Mouse (Mus musculus) E14TG2a.4 (cell line): ENCODE data around the gene Arsg.

ENCODE experiments used
- CTCF ChIP-seq: conservative IDR thresholded peaks from 2 replicates; pipeline ENCODE4 v1.5.1; 2014; ENCODE audit warnings: low read length
- NANOG ChIP-seq: IDR thresholded peaks from 2 replicates; pipeline ENCODE4 v1.6.1; 2014; ENCODE audit warnings: borderline replicate concordance, low read length, mixed read lengths

- TF ChIP-seq CTCF = no peak
- TF ChIP-seq NANOG = no peak
Observed at GRCm38 (mm10) chr11:109495771-109496474, 22.7 kb downstream of the Arsg start.
